Mouse (Mus musculus): ENCODE results near the gene D130043K22Rik. TPM values are rescaled to one million over a fixed set of nuclear protein-coding genes. Genes with fewer than 3 reads are reported as not detected.
A peak's percentile ranks its signal among the peaks of the same experiment; 100 is the strongest.
"Not testable (repeated sequence)": the region's sequence is repeated elsewhere in the genome, so short reads cannot be mapped to it uniquely, and the experiment has no call there.

Gene D130043K22Rik
- total RNA-seq, 2 experiments from 2014 or later, result 0.51 to 0.66 TPM

DNA sequence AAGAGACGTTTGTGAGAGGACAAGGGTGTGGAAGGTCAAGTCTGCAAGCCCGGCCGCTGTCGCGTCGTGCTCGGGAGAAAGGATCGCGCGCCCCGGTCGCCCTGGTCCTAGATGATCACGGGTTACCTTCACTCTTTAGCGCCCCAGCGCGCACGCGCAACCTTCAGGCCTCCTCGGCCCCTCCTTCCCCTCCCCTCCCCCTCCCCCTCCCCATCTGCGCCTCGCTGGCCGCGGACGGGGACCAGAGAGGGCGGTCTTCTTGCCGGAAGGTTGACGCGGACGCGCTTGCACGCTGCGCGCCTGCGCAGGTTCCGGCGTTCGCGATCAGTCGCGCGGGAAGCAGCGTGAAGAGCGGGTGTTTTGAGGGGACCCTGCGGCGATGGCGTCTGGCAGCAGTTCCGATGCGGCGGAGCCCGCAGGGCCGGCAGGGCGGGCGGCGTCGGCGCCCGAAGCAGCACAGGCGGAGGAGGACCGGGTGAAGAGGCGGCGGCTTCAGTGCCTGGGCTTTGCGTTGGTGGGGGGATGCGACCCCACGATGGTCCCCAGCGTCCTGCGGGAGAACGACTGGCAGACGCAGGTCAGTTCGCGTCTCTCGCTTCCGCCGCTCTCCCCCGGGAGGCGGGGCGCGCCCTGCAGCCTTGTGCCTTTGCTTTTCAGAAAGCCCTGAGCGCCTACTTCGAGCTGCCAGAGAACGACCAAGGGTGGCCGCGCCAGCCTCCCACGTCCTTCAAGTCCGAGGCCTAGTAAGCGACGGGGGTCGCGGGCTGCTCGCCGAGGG, 13.4 kb upstream of the D130043K22Rik start, which contains the start of the genes Acot13 and Tdp2:
Acot13 (minus strand) TSS at position 188 of the 778 bp plus-strand sequence.
Tdp2 (plus strand) TSS at position 327 of the 778 bp plus-strand sequence.
- peak; percentile 88 to 92 for DNase-seq (ENCODE audit: low spot score in 2 of 2)

GRCm38 (mm10) chr13:24832131-24832810, 12.7 kb upstream of the D130043K22Rik start:
- DNase-seq (ENCODE audit: low spot score in 2 of 2), result no peak

DNA sequence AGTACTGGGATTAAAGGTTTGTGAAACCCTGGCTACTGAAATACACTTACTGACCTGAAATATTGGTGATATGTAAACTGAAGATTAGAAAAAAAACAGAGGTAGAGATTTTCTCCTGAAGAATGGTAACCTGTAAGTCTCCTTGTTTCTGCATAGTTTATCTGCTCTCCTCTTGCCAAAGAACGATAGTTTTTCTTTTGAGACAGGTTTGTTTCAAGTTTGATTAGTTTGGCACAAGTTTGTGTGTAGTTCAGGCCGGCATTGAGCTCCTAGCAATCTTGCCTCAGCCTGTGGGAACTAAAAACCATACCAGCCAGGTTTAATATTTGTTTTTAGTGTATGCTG, 12.2 kb upstream of the D130043K22Rik start:
- no peak for DNase-seq (ENCODE audit: low spot score in 2 of 2)

DNA sequence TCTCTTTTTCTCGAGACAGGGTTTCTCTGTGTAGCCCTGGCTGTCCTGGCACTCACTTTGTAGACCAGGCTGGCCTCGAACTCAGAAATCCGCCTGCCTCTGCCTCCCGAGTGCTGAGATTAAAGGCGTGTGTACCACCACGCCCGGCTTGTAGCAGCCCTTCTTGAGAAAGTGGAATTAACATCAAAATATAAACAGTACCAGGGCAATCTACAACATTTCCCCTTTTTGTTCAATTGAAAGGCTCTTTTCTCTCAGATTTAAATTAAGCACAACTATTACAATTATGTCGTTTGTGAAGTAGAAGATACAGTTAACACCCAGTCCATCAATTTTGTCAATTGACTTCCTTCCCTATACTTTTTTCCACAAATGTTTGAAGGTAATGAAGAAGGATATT, 7.2 kb upstream of the D130043K22Rik start:
- DNase-seq (ENCODE audit: low spot score in 2 of 2), result not testable (repeated sequence)

DNA sequence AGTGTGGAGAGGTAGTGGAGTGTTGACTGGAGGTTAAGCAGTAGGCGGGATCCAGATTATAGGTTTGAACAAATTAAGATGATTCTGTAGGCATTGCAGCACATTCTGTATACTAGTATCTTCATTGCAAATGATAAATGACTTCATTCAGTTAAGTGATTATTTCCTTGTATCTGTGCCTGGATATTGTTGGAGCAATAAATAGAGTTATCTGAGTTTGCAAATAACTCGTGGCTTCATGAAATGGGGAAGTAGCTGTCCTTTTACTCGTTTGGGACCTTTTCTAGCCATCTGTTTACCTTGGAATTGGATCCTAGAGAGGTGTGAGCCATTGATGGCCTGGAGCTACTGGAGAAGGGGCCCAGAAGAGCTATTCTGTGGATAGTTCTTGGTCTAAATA, 5.1 kb upstream of the D130043K22Rik start:
- no peak for DNase-seq (ENCODE audit: low spot score in 2 of 2)

GRCm38 (mm10) chr13:24841702-24842101, 3.2 kb upstream of the D130043K22Rik start:
- DNase-seq (ENCODE audit: low spot score in 2 of 2), result no peak

- no peak for DNase-seq (ENCODE audit: low spot score in 2 of 2)
Measured at GRCm38 (mm10) chr13:24849318-24849717, 4.4 kb downstream of the D130043K22Rik start.

DNA sequence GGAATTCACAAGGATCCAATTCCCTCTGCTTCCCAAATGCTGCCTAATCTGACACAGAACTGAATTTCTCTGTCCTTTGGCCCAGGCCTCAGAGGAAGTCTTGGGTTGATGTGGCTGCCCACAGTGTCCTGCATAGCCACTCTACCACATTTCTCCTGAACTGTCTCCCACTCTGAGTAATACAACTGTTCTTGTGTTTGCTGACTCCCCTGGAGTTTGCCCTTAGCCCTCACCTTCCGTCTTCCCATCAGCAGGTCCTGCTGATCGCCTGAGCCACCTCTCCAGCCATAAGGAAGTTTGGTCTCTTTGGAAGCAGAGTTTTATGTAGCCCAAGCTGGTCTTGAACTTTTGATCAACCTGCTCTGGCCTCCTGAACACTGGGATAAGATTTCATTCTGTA, 7.1 kb downstream of the D130043K22Rik start:
- no peak for DNase-seq (ENCODE audit: low spot score in 2 of 2)

- no peak for DNase-seq (ENCODE audit: low spot score in 2 of 2)
Measured at GRCm38 (mm10) chr13:24852570-24852969, 7.6 kb downstream of the D130043K22Rik start.

GRCm38 (mm10) chr13:24859115-24859514, 14.2 kb downstream of the D130043K22Rik start:
- DNase-seq (ENCODE audit: low spot score in 2 of 2), result no peak

DNA sequence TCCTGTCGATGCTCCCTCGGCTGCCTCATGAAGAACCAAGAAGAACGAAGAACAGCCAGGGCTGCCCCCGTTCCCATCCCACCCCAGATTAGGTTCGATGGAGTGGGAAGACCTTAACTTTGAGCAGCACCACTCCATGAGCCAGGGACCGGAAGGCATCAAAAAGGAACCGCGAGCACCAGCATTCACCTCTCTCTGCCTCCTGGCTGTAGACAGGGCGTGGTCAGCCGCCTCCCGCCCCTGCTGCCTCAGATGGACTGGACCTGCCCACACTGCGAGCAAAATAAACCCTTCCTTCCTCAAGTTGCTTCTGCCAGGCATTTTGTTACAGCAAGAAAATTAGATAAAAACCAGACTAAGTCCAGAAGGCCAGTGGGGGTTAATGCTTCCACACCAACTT, 16.1 kb downstream of the D130043K22Rik start:
- DNase-seq (ENCODE audit: low spot score in 2 of 2), result no peak

DNA sequence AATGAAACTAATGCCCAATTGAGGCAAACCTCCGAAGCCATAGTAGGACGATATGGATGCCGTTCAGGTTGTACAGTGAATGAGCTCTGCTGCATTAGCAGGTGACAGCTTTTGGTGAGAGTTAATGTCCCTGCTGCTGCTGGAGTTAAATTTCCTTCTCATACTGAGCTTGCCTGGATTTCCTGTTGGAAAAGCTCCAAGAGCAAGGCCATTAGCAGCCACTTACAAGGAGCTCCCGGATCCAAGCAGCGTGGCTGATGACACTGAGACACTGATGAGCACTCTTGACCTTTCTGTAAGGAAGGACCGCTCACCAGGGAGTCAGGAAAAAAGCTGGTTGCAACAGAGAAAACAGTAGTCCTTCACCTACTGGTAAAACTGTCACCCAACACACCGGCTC, 17.1 kb downstream of the D130043K22Rik start:
- no peak for DNase-seq (ENCODE audit: low spot score in 2 of 2)

- DNase-seq (ENCODE audit: low spot score in 2 of 2), result peak; percentile 57 to 59
Measured at GRCm38 (mm10) chr13:24862520-24862919, 17.6 kb downstream of the D130043K22Rik start.

DNA sequence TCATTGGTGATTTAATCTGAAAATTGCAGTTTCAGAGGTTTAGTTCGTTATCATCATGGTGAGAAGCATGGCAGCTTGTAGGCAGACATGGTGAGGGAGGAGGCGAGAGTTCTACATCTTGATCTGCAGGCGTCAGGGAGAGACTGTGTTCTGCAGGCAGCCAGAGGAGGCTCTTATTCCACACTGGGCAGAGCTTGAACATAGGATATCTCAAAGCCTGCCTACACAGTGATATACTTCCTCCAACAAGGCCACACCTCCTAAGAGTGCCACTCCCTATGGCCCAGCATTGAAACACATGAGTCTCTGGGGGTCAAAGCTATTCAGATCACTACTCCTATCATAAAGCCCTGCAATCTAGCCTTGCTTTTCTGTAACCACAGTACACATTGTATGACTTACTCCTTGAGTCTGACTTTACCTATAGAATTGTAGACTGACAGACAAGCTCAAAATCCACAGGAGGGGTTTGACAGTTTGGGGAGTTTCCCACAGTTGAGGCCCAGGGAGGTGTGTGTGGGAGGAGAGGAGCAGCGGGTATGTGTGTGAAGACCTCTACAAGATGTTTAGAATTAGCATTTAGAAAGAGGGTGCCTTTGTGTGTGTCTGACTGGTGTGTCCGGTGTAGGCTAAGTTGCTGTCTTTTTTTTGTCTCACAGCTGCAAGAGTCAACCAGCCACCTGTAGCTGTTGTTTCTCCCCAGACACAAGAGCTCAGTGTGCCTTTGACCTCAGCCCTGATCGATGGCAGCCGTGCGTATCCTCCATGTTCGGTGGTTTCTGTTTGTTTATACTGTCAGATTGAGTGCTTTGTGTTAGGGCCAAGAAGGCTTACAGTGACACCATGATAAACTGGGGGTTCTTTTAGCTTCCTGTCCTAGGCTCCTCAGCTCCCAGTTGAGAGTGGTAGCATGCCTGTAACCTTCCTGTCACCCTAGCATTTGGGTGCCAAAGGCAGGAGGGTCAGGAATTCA, 21.8 kb downstream of the D130043K22Rik start:
- no peak for DNase-seq (ENCODE audit: low spot score in 2 of 2)

- DNase-seq (ENCODE audit: low spot score in 2 of 2), result no peak
Measured at GRCm38 (mm10) chr13:24867789-24868188, 22.9 kb downstream of the D130043K22Rik start.

DNA sequence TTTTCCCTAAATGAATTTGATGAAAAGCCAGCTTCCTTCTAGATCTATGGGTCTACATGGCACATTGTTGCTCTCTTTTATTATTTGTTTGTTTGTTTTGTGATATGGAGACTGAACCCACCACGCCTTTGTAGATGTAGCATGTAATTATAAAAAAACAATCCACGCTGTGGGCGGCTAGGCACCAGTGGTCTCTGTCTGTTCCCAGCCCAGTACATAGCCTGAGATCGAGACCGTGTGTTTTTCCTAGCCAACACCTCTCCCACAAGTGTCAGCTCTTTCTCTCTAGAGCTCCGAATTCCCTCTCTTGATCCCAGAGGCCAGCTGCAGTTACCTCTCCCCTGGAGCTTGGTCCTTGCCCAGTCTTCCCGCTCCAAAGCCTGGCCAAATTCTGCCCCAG, 23.3 kb downstream of the D130043K22Rik start:
- no peak for DNase-seq (ENCODE audit: low spot score in 2 of 2)

DNA sequence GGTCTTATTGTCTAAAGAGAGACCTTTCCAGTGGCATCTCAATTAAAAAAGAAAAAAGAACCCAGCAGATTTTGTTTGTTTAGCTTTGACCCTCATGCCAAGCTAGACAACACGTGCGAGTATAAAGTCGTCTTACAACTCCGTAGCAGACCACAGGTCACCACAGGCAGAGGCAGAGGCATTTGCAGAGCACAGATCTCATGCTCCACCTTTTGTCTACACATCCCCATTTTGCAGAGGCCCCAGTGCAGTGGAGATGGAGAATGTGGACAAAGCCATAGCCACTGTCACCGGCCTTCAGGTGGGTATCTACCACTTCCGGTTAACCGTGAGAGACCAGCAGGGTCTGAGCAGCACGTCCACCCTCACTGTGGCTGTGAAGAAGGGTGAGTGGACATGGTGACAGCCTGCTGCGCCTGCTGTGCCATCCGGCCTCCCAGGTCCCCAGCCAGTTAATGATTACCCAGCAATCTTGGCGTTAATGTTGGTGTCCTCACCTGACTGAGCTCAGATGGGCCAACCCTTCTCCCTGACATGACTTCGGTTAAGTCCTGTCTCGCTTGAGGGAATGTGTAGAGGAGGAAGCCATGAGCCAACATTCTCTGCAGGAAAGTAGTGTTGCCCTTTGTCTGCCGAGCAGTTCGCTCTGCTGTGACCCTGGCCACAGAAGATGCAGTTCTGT, 34.6 kb downstream of the D130043K22Rik start:
- no peak for DNase-seq (ENCODE audit: low spot score in 2 of 2)

DNA sequence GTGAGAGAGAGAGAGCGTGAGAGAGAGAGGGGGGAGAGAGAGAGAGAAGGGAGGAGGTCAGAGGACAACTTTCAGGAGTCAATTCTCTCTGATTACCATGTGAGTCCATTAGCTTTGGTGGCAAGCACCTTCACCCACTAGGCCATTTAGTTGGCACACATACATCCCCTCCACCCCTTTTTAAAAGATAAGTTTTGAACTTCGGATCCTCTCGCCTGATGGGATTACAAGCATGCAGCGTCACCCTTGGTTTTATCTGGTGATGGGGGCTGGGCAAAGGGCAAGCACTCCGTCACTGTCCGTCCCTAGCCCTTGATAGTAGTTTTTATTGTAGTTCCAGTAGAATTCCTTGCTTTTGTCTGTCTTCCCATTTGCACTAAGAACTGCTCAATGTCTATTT, 35.3 kb downstream of the D130043K22Rik start:
- DNase-seq (ENCODE audit: low spot score in 2 of 2), result no peak

GRCm38 (mm10) chr13:24880704-24881103, 35.8 kb downstream of the D130043K22Rik start:
- no peak for DNase-seq (ENCODE audit: low spot score in 2 of 2)

DNA sequence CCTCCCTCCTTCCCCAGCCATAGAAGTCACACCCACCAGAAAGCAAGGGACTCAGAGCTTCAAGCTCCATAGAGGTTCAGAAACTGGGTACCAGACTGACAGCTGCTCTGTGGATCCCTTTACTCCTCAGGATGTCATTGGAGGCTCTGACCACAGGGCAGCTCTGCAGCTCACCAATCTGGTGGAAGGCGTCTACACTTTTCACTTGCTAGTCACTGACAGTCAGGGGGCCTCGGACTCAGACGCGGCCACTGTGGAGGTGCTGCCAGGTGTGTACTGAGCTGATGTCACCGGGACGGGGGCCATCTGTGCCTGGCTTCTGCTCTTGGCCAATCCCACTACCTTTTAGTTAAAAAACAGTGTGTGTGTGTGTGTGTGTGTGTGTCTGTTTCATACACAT, 37.5 kb downstream of the D130043K22Rik start:
- DNase-seq (ENCODE audit: low spot score in 2 of 2), result no peak

GRCm38 (mm10) chr13:24889554-24889953, 44.6 kb downstream of the D130043K22Rik start:
- DNase-seq (ENCODE audit: low spot score in 2 of 2), result no peak
